10 mouse cellular contexts compared by ENCODE assay signal in genomic region chr11:34726699-34727347, GRCm38 (mm10).
"Had no signal": no experiment of that assay in that cellular context is flagged by ENCODE, and none has a peak within 500 bp of the region (broad histone marks: within the 10 kb centered on the region; RNA-seq: fewer than 3 reads in every experiment).

No protein-coding gene starts in this region.

- H3K27me3 ChIP-seq: midbrain, embryonic 13.5 days; stomach, embryonic 15.5 days had no signal

- DNase-seq: kidney, adult 8-10 months; kidney, postnatal 36 days; layer of hippocampus, adult 9-11 months; layer of hippocampus, postnatal 36 days; lung, adult 18-20 months; right cerebral cortex, postnatal 14 days; thymus, postnatal 4 days had no signal

- H3K36me3 ChIP-seq: midbrain, embryonic 13.5 days; stomach, embryonic 15.5 days had no signal

- H3K4me3 ChIP-seq: midbrain, embryonic 13.5 days; stomach, embryonic 15.5 days had no signal

- ATAC-seq: midbrain, embryonic 13.5 days had no signal

- H3K9ac ChIP-seq: midbrain, embryonic 13.5 days; stomach, embryonic 15.5 days had no signal

- H3K9me3 ChIP-seq: midbrain, embryonic 13.5 days; stomach, embryonic 15.5 days had no signal

- H3K4me1 ChIP-seq: midbrain, embryonic 13.5 days; stomach, embryonic 15.5 days had no signal

- H3K27ac ChIP-seq: kidney, postnatal 0 days; midbrain, embryonic 13.5 days; stomach, embryonic 15.5 days had no signal

- H3K4me2 ChIP-seq: midbrain, embryonic 13.5 days; stomach, embryonic 15.5 days had no signal
